8 mouse cellular contexts compared by ENCODE assay signal in genomic region chr17:66123066-66123815, GRCm38 (mm10). TPM values are rescaled to one million over a fixed set of nuclear protein-coding genes. Genes with fewer than 3 reads are reported as not detected.
DNase-seq lines count a peak whose midpoint lies in the region; ATAC-seq and TF ChIP-seq lines count a peak whose summit lies in the region.

TSS of gene Ddx11 (plus strand) at chr17:66123520.

- peak; percentile 77 for ATAC-seq in G1E (ENCODE audit: extremely low read depth, insufficient number of reproducible peaks, low FRiP score, poor library complexity, severe bottlenecking)
- ATAC-seq in forebrain, embryonic 15.5 days (replicated peaks) = peak; percentile 85
- peak; percentile 87 for ATAC-seq in neural tube, embryonic 14.5 days (ENCODE audit: low read depth)

- peak; percentile 85 for DNase-seq in G1E (ENCODE audit: low spot score)
- peak; percentile 88 for DNase-seq in cerebellum, adult 11-12 months
- peak; percentile 78 for DNase-seq in heart, postnatal 25 days (ENCODE audit: low spot score)
- DNase-seq in layer of hippocampus, adult 18-20 months (ENCODE audit: low spot score in 2 of 2) = peak; percentile 86 to 92
- peak; percentile 89 to 91 for DNase-seq in lung, adult 18-20 months

- TF ChIP-seq CTCF in G1E (IDR thresholded peaks at IDR 0.05; ENCODE audit: low read depth, low read length) = no peak
- no peak for TF ChIP-seq CTCF in testis, adult 2 months (IDR thresholded peaks at IDR 0.05; ENCODE audit: control insufficient read depth, insufficient read depth, insufficient replicate concordance, low read depth, low read length)

- H3K27me3 ChIP-seq in G1E (ENCODE audit: insufficient read depth, low read length) = no peaks in the 10 kb centered on the region
- no peaks in the 10 kb centered on the region for H3K27me3 ChIP-seq in forebrain, embryonic 15.5 days
- no peaks in the 10 kb centered on the region for H3K27me3 ChIP-seq in neural tube, embryonic 14.5 days (ENCODE audit: control insufficient read depth, insufficient read depth, low read length)
- H3K27me3 ChIP-seq in testis, adult 2 months (ENCODE audit: control insufficient read depth, insufficient read depth, low read length) = no peaks in the 10 kb centered on the region

- peaks cover 60% of the 10 kb centered on the region for H3K36me3 ChIP-seq in G1E (replicated peaks)
- peaks cover 17% of the 10 kb centered on the region for H3K36me3 ChIP-seq in forebrain, embryonic 15.5 days
- H3K36me3 ChIP-seq in neural tube, embryonic 14.5 days (ENCODE audit: control insufficient read depth, insufficient read depth, low read length) = peaks cover 15% of the 10 kb centered on the region; the same call in 1 of the 2 replicates
- H3K36me3 ChIP-seq in testis, adult 2 months (ENCODE audit: control insufficient read depth, insufficient read depth, low read length) = no peaks in the 10 kb centered on the region

- intact Hi-C loops in heart, postnatal 25 days (cut with DNase I) = no loop called here

- peak within 1 kb of the TSS; percentile 68 for H3K9ac ChIP-seq in forebrain, embryonic 15.5 days (replicated peaks)
- H3K9ac ChIP-seq in neural tube, embryonic 14.5 days (replicated peaks; ENCODE audit: low read depth, low read length) = peak within 1 kb of the TSS; percentile 49

- no peaks in the 10 kb centered on the region for H3K9me3 ChIP-seq in G1E (replicated peaks)
- no peaks in the 10 kb centered on the region for H3K9me3 ChIP-seq in forebrain, embryonic 15.5 days
- no peaks in the 10 kb centered on the region for H3K9me3 ChIP-seq in neural tube, embryonic 14.5 days (ENCODE audit: control insufficient read depth, low read length)

- peak within 1 kb of the TSS; percentile 73 for H3K27ac ChIP-seq in forebrain, embryonic 15.5 days (replicated peaks)
- H3K27ac ChIP-seq in neural tube, embryonic 14.5 days (ENCODE audit: low read depth, low read length) = no peak within 1 kb of the TSS
- peak within 1 kb of the TSS; percentile 99 for H3K27ac ChIP-seq in testis, adult 2 months (ENCODE audit: control insufficient read depth, insufficient read depth, low read depth, low read length)

- peaks cover 46% of the 10 kb centered on the region for H3K4me1 ChIP-seq in G1E (ENCODE audit: insufficient read depth, low read depth, low read length)
- peaks cover 14% of the 10 kb centered on the region for H3K4me1 ChIP-seq in forebrain, embryonic 15.5 days
- H3K4me1 ChIP-seq in neural tube, embryonic 14.5 days (ENCODE audit: control insufficient read depth, insufficient read depth, low read length) = peaks cover 6% of the 10 kb centered on the region; the same call in 1 of the 2 replicates
- H3K4me1 ChIP-seq in testis, adult 2 months (ENCODE audit: control insufficient read depth, insufficient read depth, low read length) = peaks cover 4% of the 10 kb centered on the region

- peak; percentile 89 for TF ChIP-seq POLR2A in testis, adult 2 months (IDR thresholded peaks at IDR 0.05; ENCODE audit: control insufficient read depth, low read depth, low read length)

- 6% methylated on average over 45 of the region's 45 CpGs for WGBS in forebrain, embryonic 15.5 days
- 5% methylated on average over 45 of the region's 45 CpGs for WGBS in neural tube, embryonic 14.5 days

- H3K4me2 ChIP-seq in forebrain, embryonic 15.5 days (replicated peaks) = peak within 1 kb of the TSS; percentile 54
- peak within 1 kb of the TSS; percentile 48 for H3K4me2 ChIP-seq in neural tube, embryonic 14.5 days (ENCODE audit: low read depth, low read length)

- peak within 1 kb of the TSS; percentile 85 for H3K4me3 ChIP-seq in G1E (ENCODE audit: low read depth, low read length)
- peak within 1 kb of the TSS; percentile 77 for H3K4me3 ChIP-seq in forebrain, embryonic 15.5 days
- H3K4me3 ChIP-seq in neural tube, embryonic 14.5 days (ENCODE audit: low read depth, low read length) = peak within 1 kb of the TSS; percentile 54
- peak within 1 kb of the TSS; percentile 100 for H3K4me3 ChIP-seq in testis, adult 2 months (ENCODE audit: control insufficient read depth, low read depth, low read length)

RNA-seq across cellular contexts. Expression of gene Ddx11, which starts in this region (rescaled TPM):
- total RNA-seq in G1E (2014; fragmentation: Nextera tagmentation) (20.2 and 22.9 TPM in 2 replicates), G1E (2017) (18.9 and 28.1 TPM in 2 replicates)
- 8.9 and 10.1 TPM in 2 replicates for polyA plus RNA-seq in G1E (2012)
- polyA plus RNA-seq in forebrain, embryonic 15.5 days (2015; fragmentation: Nextera tagmentation; extraction: Ambion mirVana) = 9.2 and 11.7 TPM in 2 replicates
- 1 to 10 TPM; 1.4 TPM for total RNA-seq in heart, postnatal 25 days (2021)
- 1 to 10 TPM; 1.2 to 1.5 TPM for total RNA-seq in layer of hippocampus, adult 18-20 months (2021)
- 2.9 and 3.6 TPM in 2 replicates for polyA plus RNA-seq in neural tube, embryonic 14.5 days (2014; fragmentation: Nextera tagmentation; extraction: Ambion mirVana)
- 15.1 and 17.4 TPM in 2 replicates for polyA plus RNA-seq in testis, adult 2 months (2012; rRNA removed)

Comparison
In these comparisons a context has a peak if more than half of its experiments do, and no peak if none do; other contexts are left out.
1. RNA of gene Ddx11 (total RNA-seq): 18.9 to 28.1 TPM in G1E; 1.2 to 1.5 TPM in layer of hippocampus, adult 18-20 months and 1.4 TPM in heart, postnatal 25 days; every median in the first group is over 4 times any median in the second.
2. Peak in every context shown above with its lines, with median percentiles within 50 percentile points of each other: ATAC-seq, DNase-seq and H3K4me3 ChIP-seq.